Mouse (Mus musculus): Measurements from ENCODE around the gene Krt16. TPM values are rescaled to one million over a fixed set of nuclear protein-coding genes. Genes with fewer than 3 reads are reported as not detected.

Krt16 gene
- polyA plus RNA-seq, 1 experiment = not detected

GRCm38 (mm10) chr11:100281596-100282544 lies 33.2 kb upstream of the Krt16 start:
- Histone ChIP-seq H3K4me1 (ENCODE audit: control insufficient read depth, insufficient read depth, low read length) (peaks cover 2% of the 10 kb centered on the region; the same call in 1 of the 2 replicates), H3K27ac (ENCODE audit: insufficient read depth, low read length) (no peak overlapping the region), H3K4me3 (ENCODE audit: insufficient read depth, low read length) (no peak overlapping the region)
- TF ChIP-seq POLR2A (IDR thresholded peaks at IDR 0.05; ENCODE audit: low read depth, low read length) (no peak), CTCF (IDR thresholded peaks at IDR 0.05; ENCODE audit: borderline replicate concordance, insufficient read depth, low read length) (no peak)

GRCm38 (mm10) chr11:100278759-100279158 lies 30.1 kb upstream of the Krt16 start:
- no peak overlapping the region for H3K27ac ChIP-seq (ENCODE audit: insufficient read depth, low read length)
- no peak for TF ChIP-seq POLR2A (IDR thresholded peaks at IDR 0.05; ENCODE audit: low read depth, low read length)
- TF ChIP-seq CTCF (IDR thresholded peaks at IDR 0.05; ENCODE audit: borderline replicate concordance, insufficient read depth, low read length) = no peak
- no peak overlapping the region for H3K4me3 ChIP-seq (ENCODE audit: insufficient read depth, low read length)
- H3K4me1 ChIP-seq (ENCODE audit: control insufficient read depth, insufficient read depth, low read length) = no peaks in the 10 kb centered on the region

- Histone ChIP-seq H3K27ac (ENCODE audit: insufficient read depth, low read length) (no peak overlapping the region), H3K4me3 (ENCODE audit: insufficient read depth, low read length) (no peak overlapping the region), H3K4me1 (ENCODE audit: control insufficient read depth, insufficient read depth, low read length) (no peaks in the 10 kb centered on the region)
- TF ChIP-seq POLR2A (IDR thresholded peaks at IDR 0.05; ENCODE audit: low read depth, low read length) = no peak
- TF ChIP-seq CTCF (IDR thresholded peaks at IDR 0.05; ENCODE audit: borderline replicate concordance, insufficient read depth, low read length) = no peak
Observed at GRCm38 (mm10) chr11:100277726-100278480, 29.2 kb upstream of the Krt16 start.

- TF ChIP-seq POLR2A (IDR thresholded peaks at IDR 0.05; ENCODE audit: low read depth, low read length) (no peak), CTCF (IDR thresholded peaks at IDR 0.05; ENCODE audit: borderline replicate concordance, insufficient read depth, low read length) (no peak)
- Histone ChIP-seq H3K4me3 (ENCODE audit: insufficient read depth, low read length) (no peak overlapping the region), H3K4me1 (ENCODE audit: control insufficient read depth, insufficient read depth, low read length) (no peaks in the 10 kb centered on the region), H3K27ac (ENCODE audit: insufficient read depth, low read length) (no peak overlapping the region)
Observed at GRCm38 (mm10) chr11:100275466-100275865, 26.8 kb upstream of the Krt16 start.

GRCm38 (mm10) chr11:100274719-100275118 lies 26.0 kb upstream of the Krt16 start:
- no peak for TF ChIP-seq POLR2A (IDR thresholded peaks at IDR 0.05; ENCODE audit: low read depth, low read length)
- no peak for TF ChIP-seq CTCF (IDR thresholded peaks at IDR 0.05; ENCODE audit: borderline replicate concordance, insufficient read depth, low read length)
- H3K27ac ChIP-seq (ENCODE audit: insufficient read depth, low read length) = no peak overlapping the region
- no peaks in the 10 kb centered on the region for H3K4me1 ChIP-seq (ENCODE audit: control insufficient read depth, insufficient read depth, low read length)
- H3K4me3 ChIP-seq (ENCODE audit: insufficient read depth, low read length) = no peak overlapping the region

- H3K4me1 ChIP-seq (ENCODE audit: control insufficient read depth, insufficient read depth, low read length) = no peaks in the 10 kb centered on the region
- H3K27ac ChIP-seq (ENCODE audit: insufficient read depth, low read length) = no peak overlapping the region
- H3K4me3 ChIP-seq (ENCODE audit: insufficient read depth, low read length) = no peak overlapping the region
- TF ChIP-seq CTCF (IDR thresholded peaks at IDR 0.05; ENCODE audit: borderline replicate concordance, insufficient read depth, low read length) (no peak), POLR2A (IDR thresholded peaks at IDR 0.05; ENCODE audit: low read depth, low read length) (no peak)
Observed at GRCm38 (mm10) chr11:100271878-100272277, 23.2 kb upstream of the Krt16 start.

GRCm38 (mm10) chr11:100269821-100270332 lies 21.2 kb upstream of the Krt16 start, which contains the start of gene Krt42:
TSS of gene Krt42 (minus strand) at chr11:100269871.
- H3K4me1 ChIP-seq (ENCODE audit: control insufficient read depth, insufficient read depth, low read length) = no peaks in the 10 kb centered on the region
- TF ChIP-seq CTCF (IDR thresholded peaks at IDR 0.05; ENCODE audit: borderline replicate concordance, insufficient read depth, low read length) (no peak), POLR2A (IDR thresholded peaks at IDR 0.05; ENCODE audit: low read depth, low read length) (no peak)
- no peak within 1 kb of the TSS for H3K27ac ChIP-seq (ENCODE audit: insufficient read depth, low read length)
- H3K4me3 ChIP-seq (ENCODE audit: insufficient read depth, low read length) = no peak within 1 kb of the TSS

- Histone ChIP-seq H3K4me1 (ENCODE audit: control insufficient read depth, insufficient read depth, low read length) (no peaks in the 10 kb centered on the region), H3K27ac (ENCODE audit: insufficient read depth, low read length) (no peak overlapping the region), H3K4me3 (ENCODE audit: insufficient read depth, low read length) (no peak overlapping the region)
- no peak for TF ChIP-seq CTCF (IDR thresholded peaks at IDR 0.05; ENCODE audit: borderline replicate concordance, insufficient read depth, low read length)
- no peak for TF ChIP-seq POLR2A (IDR thresholded peaks at IDR 0.05; ENCODE audit: low read depth, low read length)
Observed at GRCm38 (mm10) chr11:100262058-100262980, 13.6 kb upstream of the Krt16 start.

GRCm38 (mm10) chr11:100261235-100261605 lies 12.5 kb upstream of the Krt16 start:
- Histone ChIP-seq H3K27ac (ENCODE audit: insufficient read depth, low read length) (no peak overlapping the region), H3K4me3 (ENCODE audit: insufficient read depth, low read length) (no peak overlapping the region), H3K4me1 (ENCODE audit: control insufficient read depth, insufficient read depth, low read length) (no peaks in the 10 kb centered on the region)
- TF ChIP-seq POLR2A (IDR thresholded peaks at IDR 0.05; ENCODE audit: low read depth, low read length) (no peak), CTCF (IDR thresholded peaks at IDR 0.05; ENCODE audit: borderline replicate concordance, insufficient read depth, low read length) (no peak)

Measured in embryonic fibroblast, embryonic 13.5 days (primary cell).